Mouse (Mus musculus) heart, embryonic 11.5 days (tissue): ENCODE data around the gene Vps41. TPM values are rescaled to one million over a fixed set of nuclear protein-coding genes. Genes with fewer than 3 reads are reported as not detected.

Experiments
- ATAC-seq: fragments of 200-750 bp; cut with Nextera tagmentation; replicated peaks from 2 replicates; pipeline ENCODE4 v1.8.0; 2017; ENCODE audit warnings: moderate library complexity; ENCODE audit not compliant: insufficient number of reproducible peaks, low FRiP score, low TSS enrichment
- H3K27ac ChIP-seq: fragments of 300-500 bp; sonication (generic); 2 replicates; pipeline ENCODE4 v1.5.1; 2014; ENCODE audit warnings: mild to moderate bottlenecking, low read depth, low read length
- H3K27me3 ChIP-seq: fragments of 300-500 bp; sonication (generic); 2 replicates; pipeline ENCODE4 v1.6.1; 2014; ENCODE audit warnings: mild to moderate bottlenecking, low read length, mixed read lengths; ENCODE audit not compliant: control insufficient read depth, insufficient read depth
- H3K36me3 ChIP-seq: fragments of 300-500 bp; sonication (generic); 2 replicates; pipeline ENCODE4 v1.6.1; 2014; ENCODE audit warnings: mild to moderate bottlenecking, low read length, moderate library complexity, mixed read lengths; ENCODE audit not compliant: control insufficient read depth, insufficient read depth
- H3K4me1 ChIP-seq: fragments of 300-500 bp; sonication (generic); 2 replicates; pipeline ENCODE4 v1.6.1; 2014; ENCODE audit warnings: low read length; ENCODE audit not compliant: control insufficient read depth, insufficient read depth
- H3K4me2 ChIP-seq: fragments of 300-500 bp; sonication (generic); 2 replicates; pipeline ENCODE4 v1.6.1; 2014; ENCODE audit warnings: mild to moderate bottlenecking, moderate library complexity
- H3K4me3 ChIP-seq: fragments of 300-500 bp; sonication (generic); 2 replicates; pipeline ENCODE4 v1.5.1; 2014; ENCODE audit warnings: low read depth, low read length
- H3K9ac ChIP-seq: fragments of 300-500 bp; sonication (generic); 2 replicates; pipeline ENCODE4 v1.6.1; 2014; ENCODE audit warnings: mild to moderate bottlenecking, low read depth, low read length, moderate library complexity
- H3K9me3 ChIP-seq: fragments of 300-500 bp; sonication (generic); replicated peaks from 2 replicates; pipeline ENCODE4 v1.6.1; 2016; ENCODE audit warnings: low read length; ENCODE audit not compliant: control insufficient read depth
- WGBS: fragments of 180-500 bp; shearing (Covaris S2); extraction: QIAGEN DNeasy Blood & Tissue Kit; methylation state at CpG from one replicate; pipeline ENCODE4 v1.1.7; 2014; ENCODE audit not compliant: insufficient replicate concordance; 5-methylcytosine and 5-hydroxymethylcytosine counted together
- polyA plus RNA-seq: library from polyadenylated mRNA; unstranded; fragments of >200 nt; fragmentation: Nextera tagmentation; extraction: Ambion mirVana; gene quantifications from 2 replicates; pipeline ENCODE4 v1.2.1, GENCODE M21; 2014

Vps41 gene
- polyA plus RNA-seq, 1 experiment from 2014 or later, result 51.1 TPM

DNA sequence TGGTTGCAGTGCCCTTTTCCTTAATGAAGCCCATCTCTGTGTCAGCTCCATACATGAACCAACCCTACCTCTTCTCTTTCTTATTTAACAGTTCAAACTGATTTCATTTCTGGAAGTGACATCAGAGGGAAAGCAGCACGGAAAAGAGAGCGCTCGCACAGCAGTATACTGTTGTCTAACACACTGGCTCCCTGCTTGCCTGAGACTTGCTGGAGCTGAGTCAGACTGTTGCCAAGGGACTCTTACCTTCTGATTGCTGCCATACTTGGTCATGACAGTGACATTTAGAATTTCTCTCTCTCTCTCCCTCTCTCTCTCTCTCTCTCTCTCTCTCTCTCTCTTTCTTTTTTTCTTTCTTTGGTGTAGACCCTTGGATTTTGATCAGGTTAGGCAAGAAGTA is 142.3 kb downstream of the Vps41 start:
- Histone ChIP-seq H3K27ac (no peak overlapping the region), H3K9me3 (no peaks in the 10 kb centered on the region), H3K4me1 (no peaks in the 10 kb centered on the region), H3K27me3 (no peaks in the 10 kb centered on the region), H3K4me2 (no peak overlapping the region), H3K9ac (no peak overlapping the region), H3K36me3 (no peaks in the 10 kb centered on the region), H3K4me3 (no peak overlapping the region)
- 77% methylated on average over 3 of the region's 3 CpGs for WGBS
- ATAC-seq, result no peak

DNA sequence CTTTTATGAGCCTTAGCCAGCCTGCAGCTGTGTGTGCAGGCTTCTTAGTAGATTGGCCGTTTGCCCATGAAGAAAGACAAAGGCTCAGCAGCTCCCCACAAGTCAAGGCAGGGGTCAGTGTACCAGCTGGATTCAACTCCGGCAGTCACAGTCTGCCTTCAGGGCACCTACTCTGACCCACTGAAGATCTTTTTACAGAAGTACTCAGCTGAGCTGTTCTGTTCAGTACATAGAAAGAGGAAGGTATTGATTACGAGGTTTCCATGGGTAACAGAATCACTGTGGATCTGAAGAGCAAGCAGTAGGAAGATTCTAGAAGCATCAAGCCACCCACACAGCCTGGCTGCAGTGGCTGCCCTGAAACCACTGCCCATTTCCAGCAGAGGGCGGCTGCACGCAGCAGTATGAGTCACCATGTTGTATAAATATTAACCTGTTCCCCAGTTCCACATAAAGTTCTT is 151.0 kb downstream of the Vps41 start:
- no peak for ATAC-seq
- Histone ChIP-seq H3K36me3 (no peaks in the 10 kb centered on the region), H3K9me3 (no peaks in the 10 kb centered on the region), H3K4me2 (no peak overlapping the region), H3K9ac (no peak overlapping the region), H3K4me1 (no peaks in the 10 kb centered on the region), H3K4me3 (no peak overlapping the region), H3K27me3 (no peaks in the 10 kb centered on the region), H3K27ac (no peak overlapping the region)
- 61% methylated on average over 5 of the region's 5 CpGs for WGBS

DNA sequence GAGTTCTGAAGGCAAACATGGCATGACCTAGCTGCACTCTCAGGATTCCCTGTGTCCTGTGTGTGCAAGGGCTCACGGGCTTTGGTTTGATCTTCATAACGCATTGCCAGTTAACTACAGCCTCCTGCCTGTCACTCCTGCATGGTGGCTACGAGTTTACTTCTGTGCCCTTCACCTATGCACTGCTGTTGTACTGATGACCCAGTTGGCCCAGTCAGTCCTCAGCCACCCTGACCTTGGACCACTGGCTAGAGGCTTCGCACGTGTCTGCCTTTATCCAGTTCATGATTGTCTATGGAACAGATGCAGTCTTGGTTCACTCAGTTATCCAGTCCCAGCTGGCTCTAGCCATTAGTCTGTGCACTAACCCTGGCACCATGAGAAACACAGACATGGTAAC is 151.7 kb downstream of the Vps41 start:
- no peak overlapping the region for H3K27ac ChIP-seq
- H3K36me3 ChIP-seq, result no peaks in the 10 kb centered on the region
- no peaks in the 10 kb centered on the region for H3K27me3 ChIP-seq
- ATAC-seq, result no peak
- no peak overlapping the region for H3K9ac ChIP-seq
- no peak overlapping the region for H3K4me2 ChIP-seq
- no peak overlapping the region for H3K4me3 ChIP-seq
- H3K9me3 ChIP-seq, result no peaks in the 10 kb centered on the region
- no peaks in the 10 kb centered on the region for H3K4me1 ChIP-seq
- WGBS, result 84% methylated on average over 5 of the region's 5 CpGs

DNA sequence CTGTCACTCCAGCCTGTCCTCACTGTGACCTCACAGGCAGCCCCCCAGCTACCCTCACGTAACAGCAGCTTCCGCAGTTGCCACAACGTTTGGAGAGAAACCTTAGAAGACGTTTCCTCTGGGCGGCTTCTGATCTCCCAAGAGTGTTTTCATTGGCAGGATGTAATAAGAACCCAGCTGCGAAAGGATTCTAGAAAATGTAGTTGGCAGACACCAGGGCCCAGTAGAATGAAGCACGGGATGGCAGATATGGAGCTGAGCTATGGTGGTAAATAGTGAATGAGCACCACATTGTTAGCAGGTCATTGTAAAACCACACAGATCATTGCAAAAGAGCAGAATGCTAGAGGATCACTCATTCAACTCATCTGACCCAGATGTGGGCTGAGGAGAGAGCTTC is 158.2 kb downstream of the Vps41 start:
- H3K4me2 ChIP-seq, result no peak overlapping the region
- 49% methylated on average over 7 of the region's 7 CpGs for WGBS
- no peaks in the 10 kb centered on the region for H3K9me3 ChIP-seq
- H3K36me3 ChIP-seq, result no peaks in the 10 kb centered on the region
- no peaks in the 10 kb centered on the region for H3K27me3 ChIP-seq
- no peak overlapping the region for H3K4me3 ChIP-seq
- H3K9ac ChIP-seq, result no peak overlapping the region
- no peak overlapping the region for H3K27ac ChIP-seq
- no peaks in the 10 kb centered on the region for H3K4me1 ChIP-seq
- no peak for ATAC-seq

DNA sequence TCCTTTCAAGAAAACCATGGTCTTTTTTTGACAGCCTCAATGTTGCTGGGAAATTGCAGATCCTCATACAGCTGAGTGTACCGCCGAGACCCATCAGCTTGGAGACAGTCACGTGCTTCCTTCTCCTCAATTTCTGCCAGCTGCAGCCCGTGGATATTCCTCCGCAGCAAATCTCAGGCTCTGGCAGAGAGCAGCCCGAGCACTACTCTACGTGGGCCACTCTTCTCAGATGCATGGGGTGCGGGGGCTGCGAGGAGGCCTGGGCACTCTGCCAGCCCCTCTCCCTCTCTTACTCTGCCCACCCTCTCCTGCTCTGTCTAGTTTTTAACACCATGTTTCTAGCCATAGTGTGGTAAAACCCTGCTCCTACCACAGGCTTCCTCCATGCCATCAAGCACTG is 175.8 kb downstream of the Vps41 start:
- Histone ChIP-seq H3K4me2 (no peak overlapping the region), H3K9me3 (no peaks in the 10 kb centered on the region), H3K27me3 (no peaks in the 10 kb centered on the region), H3K36me3 (no peaks in the 10 kb centered on the region), H3K4me1 (no peaks in the 10 kb centered on the region; the same call in 1 of the 2 replicates), H3K9ac (no peak overlapping the region), H3K27ac (no peak overlapping the region), H3K4me3 (no peak overlapping the region)
- 57% methylated on average over 9 of the region's 9 CpGs for WGBS
- ATAC-seq, result no peak

DNA sequence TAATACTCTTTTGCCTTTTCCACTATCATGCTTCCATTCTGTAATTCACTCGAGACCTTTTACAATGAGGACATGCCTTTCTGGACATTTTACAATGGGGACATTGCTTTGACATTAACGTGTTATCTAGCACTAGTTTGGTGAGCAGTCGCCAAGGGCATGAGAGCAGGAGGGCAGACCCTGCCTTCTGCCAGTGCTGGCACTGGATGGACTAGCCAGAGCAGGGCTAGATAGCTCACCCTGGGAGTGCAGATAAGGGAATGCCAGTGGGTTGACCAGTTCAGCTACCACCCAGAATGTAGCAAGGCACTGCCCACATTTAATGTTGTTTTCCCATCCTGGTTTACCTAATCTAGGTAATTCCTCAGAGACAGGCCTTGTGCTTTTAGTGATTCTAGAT is 179.7 kb downstream of the Vps41 start:
- 73% methylated on average over 3 of the region's 3 CpGs for WGBS
- no peak for ATAC-seq
- no peaks in the 10 kb centered on the region; the same call in 1 of the 2 replicates for H3K4me1 ChIP-seq
- H3K4me2 ChIP-seq, result no peak overlapping the region
- H3K9ac ChIP-seq, result no peak overlapping the region
- H3K27me3 ChIP-seq, result no peaks in the 10 kb centered on the region
- no peaks in the 10 kb centered on the region for H3K36me3 ChIP-seq
- H3K9me3 ChIP-seq, result no peaks in the 10 kb centered on the region
- H3K4me3 ChIP-seq, result no peak overlapping the region
- H3K27ac ChIP-seq, result no peak overlapping the region

DNA sequence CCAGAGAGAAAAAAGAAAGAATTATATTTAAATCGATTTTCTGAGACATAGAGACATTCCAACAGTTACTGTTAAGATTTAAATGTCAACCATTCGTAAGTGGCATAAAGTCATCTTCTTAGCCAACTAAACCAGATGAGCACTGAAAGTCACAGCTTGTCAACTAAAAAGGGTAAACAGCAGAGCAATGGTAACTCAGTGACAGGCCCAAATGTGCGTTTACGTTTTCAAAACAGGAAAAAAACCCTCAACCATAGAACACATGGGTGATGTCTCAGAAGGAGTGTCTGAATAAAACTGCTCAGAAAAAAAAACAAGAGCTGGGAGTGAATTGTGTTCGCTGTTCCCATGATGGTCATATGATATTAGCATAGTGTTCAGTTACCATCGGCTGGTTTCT is 186.5 kb downstream of the Vps41 start:
- 86% methylated on average over 6 of the region's 6 CpGs for WGBS
- ATAC-seq, result no peak
- Histone ChIP-seq H3K4me2 (no peak overlapping the region), H3K4me3 (no peak overlapping the region), H3K9me3 (no peaks in the 10 kb centered on the region), H3K9ac (no peak overlapping the region), H3K36me3 (no peaks in the 10 kb centered on the region), H3K27ac (no peak overlapping the region), H3K27me3 (no peaks in the 10 kb centered on the region), H3K4me1 (no peaks in the 10 kb centered on the region)

DNA sequence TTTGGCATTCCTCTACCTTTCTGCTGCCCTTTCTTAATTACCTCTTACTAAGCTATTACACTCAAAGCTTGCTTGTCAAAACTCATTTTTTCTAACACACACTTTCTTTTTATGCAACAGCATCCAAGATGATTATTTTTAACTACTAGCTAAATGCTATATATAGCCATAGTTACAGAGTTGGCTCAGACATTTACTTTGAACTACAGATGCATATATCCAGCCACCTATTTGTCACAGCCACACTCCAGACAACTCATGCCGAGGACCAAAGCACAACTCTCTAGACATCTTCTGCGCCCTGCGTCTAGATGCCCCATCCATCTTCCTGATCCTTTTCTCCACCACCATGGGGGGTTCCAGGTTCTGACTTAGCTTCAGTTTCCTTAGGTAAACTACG is 197.7 kb downstream of the Vps41 start:
- Histone ChIP-seq H3K36me3 (no peaks in the 10 kb centered on the region), H3K4me1 (no peaks in the 10 kb centered on the region; the same call in 1 of the 2 replicates), H3K9ac (no peak overlapping the region), H3K4me3 (no peak overlapping the region), H3K27ac (no peak overlapping the region), H3K27me3 (no peaks in the 10 kb centered on the region), H3K9me3 (no peaks in the 10 kb centered on the region), H3K4me2 (no peak overlapping the region)
- ATAC-seq, result no peak
- WGBS, result 73% methylated on average over 4 of the region's 4 CpGs
